Mouse (Mus musculus) hindbrain, embryonic 12.5 days (tissue): ENCODE results near the gene Numa1. TPM values are rescaled to one million over a fixed set of nuclear protein-coding genes. Genes with fewer than 3 reads are reported as not detected.
"Not testable (repeated sequence)": the region's sequence is repeated elsewhere in the genome, so short reads cannot be mapped to it uniquely, and the experiment has no call there.

Source experiments
- ATAC-seq: fragments of 200-750 bp; cut with Nextera tagmentation; 2 replicates; pipeline ENCODE4 v1.8.0; 2017; ENCODE audit warnings: moderate TSS enrichment; ENCODE audit not compliant: low FRiP score
- H3K27ac ChIP-seq: fragments of 300-500 bp; sonication (generic); 2 replicates; pipeline ENCODE4 v1.5.1; 2016; ENCODE audit warnings: mild to moderate bottlenecking
- H3K27me3 ChIP-seq: fragments of 300-500 bp; sonication (generic); 2 replicates; pipeline ENCODE4 v1.6.1; 2016; ENCODE audit warnings: mild to moderate bottlenecking
- H3K36me3 ChIP-seq: fragments of 300-500 bp; sonication (generic); 2 replicates; pipeline ENCODE4 v1.6.1; 2016; ENCODE audit warnings: mild to moderate bottlenecking
- H3K4me1 ChIP-seq: fragments of 300-500 bp; sonication (generic); 2 replicates; pipeline ENCODE4 v1.6.1; 2016
- H3K4me2 ChIP-seq: fragments of 300-500 bp; sonication (generic); replicated peaks from 2 replicates; pipeline ENCODE4 v1.6.1; 2016; ENCODE audit warnings: mild to moderate bottlenecking
- H3K4me3 ChIP-seq: fragments of 300-500 bp; sonication (generic); 2 replicates; pipeline ENCODE4 v1.5.1; 2016; ENCODE audit warnings: mild to moderate bottlenecking
- H3K9ac ChIP-seq: fragments of 300-500 bp; sonication (generic); 2 replicates; pipeline ENCODE4 v1.6.1; 2016; ENCODE audit warnings: mild to moderate bottlenecking, moderate library complexity
- H3K9me3 ChIP-seq: fragments of 300-500 bp; sonication (generic); replicated peaks from 2 replicates; pipeline ENCODE4 v1.6.1; 2016; ENCODE audit warnings: mild to moderate bottlenecking
- WGBS: fragments of 180-500 bp; shearing (Covaris S2); methylation state at CpG from one replicate; pipeline ENCODE4 v1.1.7; 2016; 5-methylcytosine and 5-hydroxymethylcytosine counted together
- polyA plus RNA-seq: library from polyadenylated mRNA; unstranded; fragments of >200 nt; fragmentation: Nextera tagmentation; extraction: Ambion mirVana; gene quantifications from 2 replicates; pipeline ENCODE4 v1.2.1, GENCODE M21; 2016

The Numa1 gene
- polyA plus RNA-seq, 1 experiment from 2014 or later = 100 TPM

DNA sequence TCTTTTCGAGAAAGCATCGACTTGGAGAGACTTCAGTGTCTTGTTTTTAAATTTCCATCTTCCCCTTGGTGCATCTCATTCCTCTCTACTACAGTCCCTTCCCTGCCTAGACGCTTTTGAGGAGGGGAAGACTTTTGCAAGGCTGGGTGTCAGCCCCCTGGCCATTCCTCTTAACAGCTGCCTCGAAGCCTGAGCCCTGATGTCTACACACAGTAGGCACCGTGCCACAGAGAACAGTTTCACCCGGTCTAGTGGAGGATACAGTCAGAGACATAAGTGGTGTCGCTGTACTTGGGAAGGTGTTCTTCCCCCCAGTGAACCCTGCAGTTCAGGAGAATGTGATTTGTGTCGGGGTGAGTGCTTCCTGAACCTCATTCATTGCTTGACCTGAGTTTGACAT lies 27.2 kb upstream of the Numa1 start:
- no peak overlapping the region for H3K27ac ChIP-seq
- 74% methylated on average over 8 of the region's 8 CpGs for WGBS

DNA sequence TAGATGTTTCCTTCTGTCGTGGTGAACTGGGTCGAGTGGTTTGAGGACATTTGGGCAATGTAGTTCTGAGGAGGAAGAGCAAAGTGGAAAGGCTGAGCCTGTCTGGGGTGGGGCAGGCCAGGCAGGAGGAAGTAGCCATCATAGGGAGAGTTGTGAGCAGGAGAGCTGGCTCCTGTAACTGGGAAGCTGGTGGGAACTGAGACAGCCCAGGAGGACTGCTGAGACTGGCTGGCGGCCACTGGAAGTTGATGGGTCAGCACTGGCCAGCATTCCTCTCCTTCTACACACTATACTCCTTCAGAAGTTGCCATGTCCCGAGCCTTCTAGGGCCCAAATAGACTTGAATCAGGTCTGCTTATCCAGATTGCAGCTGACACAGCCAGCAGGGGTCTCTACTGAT lies 25.5 kb upstream of the Numa1 start:
- Histone ChIP-seq H3K4me3 (no peak overlapping the region), H3K4me1 (peaks cover 23% of the 10 kb centered on the region), H3K36me3 (peaks cover 37% of the 10 kb centered on the region), H3K9ac (peak overlapping the region; percentile 36), H3K9me3 (no peaks in the 10 kb centered on the region), H3K4me2 (no peak overlapping the region), H3K27ac (0 out of 2 replicates have a peak overlapping the region, but pooled peaks have one; percentile 46), H3K27me3 (no peaks in the 10 kb centered on the region)
- WGBS = 78% methylated on average over 4 of the region's 4 CpGs
- no peak for ATAC-seq

More for the DNA sequence above, 27.2 kb upstream of the Numa1 start:
- H3K36me3 ChIP-seq = peaks cover 31% of the 10 kb centered on the region
- peak overlapping the region; percentile 71 for H3K4me3 ChIP-seq
- 0 out of 2 replicates have a peak, but pooled peaks cover 4% of the 10 kb centered on the region for H3K9me3 ChIP-seq
- peak overlapping the region; percentile 69 for H3K4me2 ChIP-seq
- peaks cover 23% of the 10 kb centered on the region for H3K4me1 ChIP-seq
- ATAC-seq = no peak
- H3K9ac ChIP-seq = 0 out of 2 replicates have a peak overlapping the region, but pooled peaks have one; percentile 80
- H3K27me3 ChIP-seq = no peaks in the 10 kb centered on the region

DNA sequence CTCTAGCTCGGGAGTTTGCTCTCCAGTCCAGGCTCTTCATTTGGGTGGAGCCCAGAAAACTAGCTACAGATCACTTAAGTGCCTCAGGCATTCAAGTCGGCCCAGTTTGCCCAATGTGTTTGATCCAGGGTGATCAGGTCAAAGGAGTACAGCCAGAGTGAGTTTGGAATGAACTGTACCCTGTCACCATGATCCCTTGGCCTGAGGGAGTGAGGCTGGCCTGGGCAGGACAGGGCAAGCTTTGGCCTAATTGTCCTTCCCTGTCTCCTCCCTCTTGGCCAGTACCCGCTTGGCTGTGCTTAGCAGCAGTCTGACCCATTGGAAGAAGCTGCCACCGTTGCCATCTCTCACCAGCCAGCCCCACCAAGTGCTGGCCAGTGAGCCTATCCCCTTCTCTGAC lies 23.8 kb upstream of the Numa1 start:
- no peaks in the 10 kb centered on the region for H3K27me3 ChIP-seq
- H3K36me3 ChIP-seq = peaks cover 48% of the 10 kb centered on the region
- no peaks in the 10 kb centered on the region for H3K9me3 ChIP-seq
- H3K27ac ChIP-seq = no peak overlapping the region
- WGBS = 85% methylated on average over 4 of the region's 4 CpGs
- peak overlapping the region; percentile 23; the same call in 1 of the 2 replicates for H3K9ac ChIP-seq
- H3K4me3 ChIP-seq = no peak overlapping the region
- H3K4me1 ChIP-seq = peaks cover 22% of the 10 kb centered on the region
- no peak overlapping the region for H3K4me2 ChIP-seq
- no peak for ATAC-seq

DNA sequence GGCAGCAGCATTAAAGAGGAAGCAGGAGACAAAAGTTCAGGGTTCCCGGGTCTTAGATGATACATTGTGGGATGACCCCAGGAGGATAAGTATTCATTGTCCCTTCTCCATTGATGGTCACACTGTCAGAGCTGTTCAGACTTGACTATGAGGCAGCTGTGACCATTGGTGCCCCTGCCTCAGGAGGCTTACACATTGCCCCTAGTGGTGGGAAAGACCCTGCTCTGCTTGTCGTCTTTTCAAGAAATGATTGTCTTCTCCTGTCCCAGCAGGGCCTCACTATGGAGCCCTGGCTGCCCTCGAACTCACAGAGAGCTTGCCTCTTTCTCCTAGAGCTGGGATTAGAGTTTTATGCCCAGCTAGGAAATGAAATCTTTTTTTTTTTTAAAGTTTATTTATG lies 21.9 kb upstream of the Numa1 start:
- Histone ChIP-seq H3K4me2 (no peak overlapping the region), H3K36me3 (peaks cover 48% of the 10 kb centered on the region), H3K9ac (no peak overlapping the region), H3K4me3 (no peak overlapping the region), H3K9me3 (no peaks in the 10 kb centered on the region), H3K27ac (no peak overlapping the region), H3K4me1 (peaks cover 11% of the 10 kb centered on the region), H3K27me3 (no peaks in the 10 kb centered on the region)
- no peak for ATAC-seq
- WGBS = 64% methylated on average over 3 of the region's 3 CpGs

DNA sequence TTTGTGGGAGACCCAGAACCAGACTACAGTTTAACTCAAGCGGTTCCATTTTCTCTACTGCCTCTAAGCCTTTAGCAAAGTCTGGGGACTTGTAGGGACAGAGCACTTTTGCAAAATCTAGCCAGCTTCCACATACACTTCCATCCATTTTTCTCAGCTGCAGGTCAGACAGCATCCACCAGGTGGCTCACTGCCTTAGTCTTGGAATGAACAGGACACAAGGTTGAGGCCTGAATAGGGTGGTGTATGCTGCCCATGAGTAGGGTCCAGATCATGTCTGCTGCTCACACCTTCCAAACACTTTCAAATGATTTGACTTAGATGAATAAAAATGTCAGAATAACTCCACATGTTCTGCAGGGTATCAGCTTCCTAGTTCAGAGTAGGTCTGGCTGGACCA lies 15.8 kb upstream of the Numa1 start:
- Histone ChIP-seq H3K36me3 (peaks cover 14% of the 10 kb centered on the region), H3K27ac (no peak overlapping the region), H3K9me3 (no peaks in the 10 kb centered on the region), H3K27me3 (no peaks in the 10 kb centered on the region), H3K4me2 (no peak overlapping the region), H3K4me1 (no peaks in the 10 kb centered on the region), H3K4me3 (no peak overlapping the region), H3K9ac (no peak overlapping the region)
- WGBS = 9% methylated on average over 1 of the region's 1 CpGs
- 0 out of 2 replicates have a peak, but pooled peaks have one; percentile 35 for ATAC-seq

DNA sequence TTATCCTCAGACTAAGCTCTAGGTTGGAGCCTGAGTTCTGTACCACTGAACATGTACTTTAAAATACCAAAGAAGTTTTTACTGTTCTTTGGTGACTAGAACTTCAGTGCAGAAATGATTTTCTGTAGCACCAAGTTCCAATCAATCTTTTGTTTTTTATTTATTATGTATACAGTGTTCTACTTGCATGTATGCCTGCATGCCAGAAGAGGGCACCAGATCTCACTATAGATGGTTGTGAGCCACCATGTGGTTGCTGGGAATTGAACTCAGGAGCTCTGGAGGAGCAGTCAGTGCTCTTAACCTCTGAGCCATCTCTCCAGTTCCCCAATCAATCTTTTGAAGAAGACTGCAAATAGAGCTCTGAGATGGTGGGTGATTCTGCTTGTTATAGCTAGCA lies 8.0 kb upstream of the Numa1 start:
- H3K9me3 ChIP-seq, H3K27ac ChIP-seq, H3K36me3 ChIP-seq, H3K4me3 ChIP-seq, H3K4me1 ChIP-seq, H3K9ac ChIP-seq, H3K27me3 ChIP-seq, ATAC-seq, H3K4me2 ChIP-seq: not testable (repeated sequence)

DNA sequence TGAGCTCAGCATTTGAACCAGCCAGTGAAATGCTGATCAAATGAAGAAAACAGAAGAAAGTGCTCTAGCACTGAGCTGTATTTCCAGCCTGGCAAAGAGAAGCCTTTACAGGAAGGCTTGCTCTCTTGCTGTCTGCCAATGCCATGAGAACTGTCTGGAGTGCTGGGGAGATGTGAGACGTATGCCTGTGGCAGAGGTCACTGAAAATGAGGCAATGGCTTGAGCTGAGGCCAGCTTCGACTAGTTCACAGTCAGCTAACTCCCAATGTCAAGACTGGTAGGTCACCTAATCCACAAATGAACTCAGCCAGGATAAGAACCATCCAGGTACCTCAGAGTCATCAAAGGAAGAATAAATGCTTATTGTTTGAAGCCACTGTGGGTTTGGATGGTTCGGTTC lies 5.8 kb upstream of the Numa1 start:
- no peak overlapping the region for H3K9ac ChIP-seq
- H3K4me2 ChIP-seq = no peak overlapping the region
- H3K27ac ChIP-seq = no peak overlapping the region
- no peak for ATAC-seq
- H3K36me3 ChIP-seq = no peaks in the 10 kb centered on the region
- no peaks in the 10 kb centered on the region for H3K27me3 ChIP-seq
- 83% methylated on average over 3 of the region's 3 CpGs for WGBS
- H3K4me1 ChIP-seq = no peaks in the 10 kb centered on the region
- H3K9me3 ChIP-seq = no peaks in the 10 kb centered on the region
- H3K4me3 ChIP-seq = no peak overlapping the region

DNA sequence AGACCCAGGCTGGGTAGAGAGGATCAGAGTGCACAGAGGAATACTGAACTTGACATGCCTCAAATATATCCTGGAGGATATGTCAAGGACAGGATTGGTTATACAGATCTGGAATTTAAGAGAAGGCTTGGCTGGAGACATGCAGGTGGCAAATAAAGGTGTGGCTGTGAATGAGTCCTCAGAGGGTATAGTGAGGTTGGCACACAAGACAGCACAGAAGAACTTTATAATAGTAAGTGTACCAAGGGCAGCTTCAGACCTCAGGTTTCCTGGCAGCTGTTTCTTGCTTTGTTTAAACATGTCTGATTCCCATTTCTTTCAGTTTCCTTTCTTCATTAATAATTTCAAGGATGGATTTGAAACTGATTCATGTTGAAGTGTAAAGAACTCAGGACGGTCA lies 1.4 kb upstream of the Numa1 start:
- H3K9me3 ChIP-seq = no peaks in the 10 kb centered on the region
- H3K27me3 ChIP-seq = no peaks in the 10 kb centered on the region
- no peak for ATAC-seq
- peak overlapping the region; percentile 77 for H3K4me2 ChIP-seq
- 88% methylated on average over 1 of the region's 1 CpGs for WGBS
- peaks cover 18% of the 10 kb centered on the region for H3K4me1 ChIP-seq
- no peak overlapping the region for H3K4me3 ChIP-seq
- H3K36me3 ChIP-seq = no peaks in the 10 kb centered on the region
- H3K27ac ChIP-seq = no peak overlapping the region
- H3K9ac ChIP-seq = no peak overlapping the region

DNA sequence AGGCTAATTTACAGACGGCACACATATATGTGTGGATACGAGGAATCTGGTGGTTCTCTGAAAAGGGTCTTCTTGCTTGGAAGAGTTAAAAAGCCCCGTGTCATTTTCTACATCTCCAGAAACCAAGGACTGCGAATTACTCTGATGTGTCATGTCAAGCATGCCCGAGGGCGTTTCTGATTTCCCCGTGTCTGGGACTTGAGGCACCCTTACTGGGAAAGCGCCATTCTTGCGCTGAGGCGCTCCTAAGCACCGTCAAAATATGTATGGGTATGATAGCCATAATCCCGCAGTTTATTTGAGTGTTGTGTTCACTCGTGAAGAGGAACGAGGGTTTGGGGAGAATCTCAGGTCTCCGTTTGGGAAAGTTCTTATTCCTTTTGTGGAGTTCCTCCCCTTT lies 611 bp upstream of the Numa1 start:
- ATAC-seq = peak; percentile 37
- no peaks in the 10 kb centered on the region for H3K36me3 ChIP-seq
- H3K4me3 ChIP-seq = peak overlapping the region; percentile 89
- no peaks in the 10 kb centered on the region for H3K27me3 ChIP-seq
- 0 out of 2 replicates have a peak overlapping the region, but pooled peaks have one; percentile 2 for H3K27ac ChIP-seq
- peak overlapping the region; percentile 63 for H3K9ac ChIP-seq
- H3K9me3 ChIP-seq = no peaks in the 10 kb centered on the region
- H3K4me1 ChIP-seq = peaks cover 19% of the 10 kb centered on the region
- 7% methylated on average over 15 of the region's 15 CpGs for WGBS
- H3K4me2 ChIP-seq = peak overlapping the region; percentile 77

DNA sequence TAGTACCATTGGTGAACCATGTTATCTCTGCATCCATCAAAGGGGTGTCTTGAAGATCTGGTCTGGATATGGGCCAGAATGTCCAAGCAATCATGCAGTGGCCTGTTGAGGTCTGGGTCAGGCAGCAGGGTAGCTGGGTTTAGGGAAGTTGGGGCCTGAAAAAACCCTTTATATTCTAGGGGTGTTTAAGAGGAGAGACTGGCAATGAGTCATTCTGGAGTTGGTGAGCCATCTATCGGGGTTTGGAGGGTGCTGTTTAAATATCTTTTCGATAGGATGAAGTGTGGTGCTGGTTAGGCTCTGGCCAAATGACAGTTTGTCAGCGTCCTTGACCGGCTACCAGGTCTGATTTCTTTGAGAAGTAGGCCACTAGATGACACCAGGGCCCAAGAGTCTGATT lies 2.0 kb downstream of the Numa1 start:
- no peak overlapping the region for H3K4me3 ChIP-seq
- no peaks in the 10 kb centered on the region for H3K27me3 ChIP-seq
- no peak overlapping the region for H3K9ac ChIP-seq
- no peaks in the 10 kb centered on the region for H3K9me3 ChIP-seq
- H3K27ac ChIP-seq = no peak overlapping the region
- H3K4me1 ChIP-seq = peaks cover 19% of the 10 kb centered on the region
- H3K36me3 ChIP-seq = no peaks in the 10 kb centered on the region
- no peak overlapping the region for H3K4me2 ChIP-seq
- WGBS = 99% methylated on average over 4 of the region's 4 CpGs
- no peak for ATAC-seq

DNA sequence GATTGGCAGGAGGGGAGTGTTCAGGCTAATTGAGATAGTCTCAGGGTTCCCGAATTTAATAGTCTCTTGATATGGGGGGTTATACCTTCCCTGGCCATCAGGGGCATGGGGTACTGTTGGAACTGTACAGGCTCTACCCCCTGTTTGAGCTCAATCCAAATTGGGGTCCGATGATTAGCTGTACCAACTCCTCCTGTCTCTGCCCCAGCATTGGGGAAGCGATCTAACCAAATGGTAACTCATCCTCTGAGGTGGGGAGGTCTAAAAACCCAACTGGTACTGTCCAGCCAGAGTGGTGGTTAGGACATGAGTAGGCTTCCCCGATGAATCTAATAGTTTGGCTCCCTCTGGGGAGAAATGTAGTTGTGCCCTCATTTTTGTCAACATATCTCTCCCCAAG lies 3.1 kb downstream of the Numa1 start:
- Histone ChIP-seq H3K27me3 (no peaks in the 10 kb centered on the region), H3K4me3 (no peak overlapping the region), H3K4me2 (no peak overlapping the region), H3K9me3 (no peaks in the 10 kb centered on the region), H3K9ac (no peak overlapping the region), H3K27ac (no peak overlapping the region), H3K4me1 (peaks cover 19% of the 10 kb centered on the region), H3K36me3 (no peaks in the 10 kb centered on the region)
- no peak for ATAC-seq
- 95% methylated on average over 4 of the region's 4 CpGs for WGBS

DNA sequence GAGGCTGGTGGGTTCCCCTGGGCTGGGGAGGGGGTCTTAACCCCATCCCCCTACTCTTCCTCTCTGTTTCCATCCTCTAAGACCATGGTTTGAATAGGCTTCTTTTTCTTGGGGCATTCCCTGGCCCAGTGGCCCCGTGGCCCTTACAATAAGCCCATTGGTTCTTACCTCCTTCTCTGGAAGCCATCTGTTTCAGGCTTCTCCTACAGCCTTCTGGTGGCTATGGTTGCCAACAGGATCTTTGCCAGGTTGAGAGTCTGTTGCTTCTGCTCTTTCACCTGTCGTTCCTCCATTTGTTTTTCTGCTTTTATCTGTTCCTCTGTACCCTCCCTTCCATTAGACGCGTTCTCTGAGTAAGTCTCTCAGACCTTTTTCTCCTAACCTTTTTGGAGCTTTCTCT lies 3.7 kb downstream of the Numa1 start:
- Histone ChIP-seq H3K4me3 (no peak overlapping the region), H3K4me1 (peaks cover 19% of the 10 kb centered on the region), H3K36me3 (no peaks in the 10 kb centered on the region), H3K9me3 (no peaks in the 10 kb centered on the region), H3K27ac (no peak overlapping the region), H3K4me2 (no peak overlapping the region), H3K9ac (no peak overlapping the region), H3K27me3 (no peaks in the 10 kb centered on the region)
- no peak for ATAC-seq
- 96% methylated on average over 4 of the region's 4 CpGs for WGBS

DNA sequence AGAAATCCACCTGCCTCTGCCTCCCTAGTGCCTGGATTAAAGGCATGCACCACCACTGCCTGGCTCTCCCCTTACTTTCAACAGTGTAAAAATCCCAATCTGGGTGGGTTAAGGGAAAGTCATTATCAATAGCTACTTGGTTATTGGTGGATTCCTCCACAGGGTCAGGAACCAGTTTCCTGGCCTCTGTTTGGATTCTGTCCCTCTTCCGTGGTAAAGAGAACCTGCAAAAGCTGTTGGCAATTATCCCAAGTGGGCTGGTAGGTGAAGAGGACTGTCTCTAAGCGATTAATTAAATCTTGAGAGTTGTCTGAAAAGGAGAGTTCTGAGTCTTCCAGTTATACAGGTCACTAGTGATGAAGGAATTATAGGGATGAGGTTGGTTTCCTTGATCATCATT lies 4.4 kb downstream of the Numa1 start:
- no peak overlapping the region for H3K27ac ChIP-seq
- H3K4me2 ChIP-seq = no peak overlapping the region
- WGBS = 93% methylated on average over 2 of the region's 2 CpGs
- peaks cover 19% of the 10 kb centered on the region for H3K4me1 ChIP-seq
- H3K9ac ChIP-seq = no peak overlapping the region
- no peak overlapping the region for H3K4me3 ChIP-seq
- H3K27me3 ChIP-seq = no peaks in the 10 kb centered on the region
- no peaks in the 10 kb centered on the region for H3K9me3 ChIP-seq
- H3K36me3 ChIP-seq = no peaks in the 10 kb centered on the region
- no peak for ATAC-seq
